Mouse (Mus musculus) T-helper 2 cell (primary cell): ENCODE measurements around the gene Mogat2.

Source experiments
- in situ Hi-C: fragments of 300-600 bp; cut with MboI, MseI; formaldehyde crosslinking; loops from one replicate; pipeline ENCODE4 v1.15.1; 2025; ENCODE audit warnings: high pct_unique_total_duplicates

Gene Mogat2

DNA sequence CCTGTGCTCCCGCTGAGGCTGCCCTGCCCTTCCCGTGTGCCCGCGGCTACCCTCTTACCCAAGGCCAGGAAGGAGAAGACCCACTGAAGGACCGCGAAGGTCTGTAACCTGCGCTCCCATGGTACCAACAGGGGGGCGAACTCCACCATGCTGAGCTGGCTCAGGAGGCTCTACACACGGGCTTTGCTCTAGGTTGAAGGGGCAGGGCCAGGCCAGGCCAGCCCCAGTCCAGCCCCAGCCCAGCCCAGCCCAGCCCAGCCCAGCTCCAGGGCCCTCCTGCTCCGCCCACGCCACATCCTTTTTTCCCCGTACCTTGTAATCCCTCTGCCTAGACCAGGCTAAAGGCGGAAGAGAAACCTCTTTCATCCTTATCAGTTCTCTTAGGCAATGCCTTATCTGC is at the start of gene Mogat2:
Gene Mogat2, minus strand, starts transcription at position 203 of the 400 bp plus-strand sequence.
- in situ Hi-C loops = no loop called here

GRCm38 (mm10) chr7:99287287-99287686 is 48.9 kb upstream of the Mogat2 start:
- in situ Hi-C loops = no loop called here

- in situ Hi-C loops = no loop called here
Measured at GRCm38 (mm10) chr7:99279586-99279985, 41.2 kb upstream of the Mogat2 start.

GRCm38 (mm10) chr7:99278309-99278708 is 39.9 kb upstream of the Mogat2 start:
- in situ Hi-C loops = no loop called here

DNA sequence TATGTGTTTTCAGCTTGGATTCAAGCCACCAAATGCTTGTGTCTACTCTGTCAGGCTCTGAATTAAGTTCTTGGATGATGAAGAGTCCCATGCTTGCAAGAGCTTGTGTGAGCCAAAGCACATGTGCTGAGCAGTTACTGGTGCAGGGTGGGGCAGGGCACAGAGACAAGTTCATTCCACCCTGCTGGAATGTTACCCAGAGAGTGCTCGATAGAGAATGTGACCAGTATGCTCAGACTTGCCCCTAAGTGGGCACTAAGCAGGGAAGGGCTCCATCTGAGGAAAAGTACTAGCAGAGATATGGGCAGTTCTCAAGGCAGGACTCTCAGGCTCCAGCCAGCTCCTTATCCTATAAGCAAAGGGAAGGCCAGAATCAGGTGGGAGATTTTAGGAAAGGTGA is 38.3 kb upstream of the Mogat2 start:
- in situ Hi-C loops = no loop called here

DNA sequence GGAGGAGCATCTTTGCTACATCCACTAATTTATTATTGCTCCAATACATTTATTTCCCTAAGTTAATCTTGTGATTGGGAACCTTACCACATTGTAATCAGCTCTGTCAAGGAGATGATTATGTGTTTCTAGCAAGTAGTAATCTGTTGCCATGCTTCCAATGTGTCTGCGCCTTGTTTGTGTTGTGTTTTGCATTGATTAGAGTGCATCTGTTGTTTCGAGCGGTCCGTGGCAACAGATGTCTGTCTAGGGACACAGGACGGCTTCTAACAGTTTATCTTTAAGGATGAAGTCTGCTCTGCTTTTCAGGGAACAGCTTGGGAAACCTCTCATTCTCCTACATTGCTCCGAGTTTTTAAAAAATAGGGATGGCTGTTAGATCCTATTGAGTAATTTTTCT is 36.7 kb upstream of the Mogat2 start:
- in situ Hi-C loops = no loop called here

DNA sequence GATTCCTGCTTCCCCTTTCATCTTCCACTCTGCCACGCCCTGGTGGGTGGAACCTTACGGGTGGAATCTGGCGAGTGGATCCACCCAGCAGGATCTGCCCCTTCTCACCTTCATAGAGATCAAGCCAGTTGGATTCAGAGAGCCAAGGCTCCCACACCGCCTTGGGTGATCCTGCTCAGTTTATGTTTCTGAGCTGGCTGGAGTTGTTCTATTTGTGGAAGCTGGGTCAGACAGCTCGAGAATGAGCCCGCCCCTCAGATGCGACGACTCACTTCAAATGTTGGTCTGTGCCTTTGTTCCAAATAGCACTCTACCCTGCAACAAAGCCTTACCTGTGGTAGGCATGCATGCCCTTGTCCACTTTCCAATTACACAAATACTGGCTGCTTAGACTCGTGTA is 33.2 kb upstream of the Mogat2 start:
- in situ Hi-C loops = no loop called here

GRCm38 (mm10) chr7:99268951-99269945 is 30.8 kb upstream of the Mogat2 start:
- in situ Hi-C loops = no loop called here

GRCm38 (mm10) chr7:99268506-99268900 is 30.1 kb upstream of the Mogat2 start:
- in situ Hi-C loops = no loop called here

DNA sequence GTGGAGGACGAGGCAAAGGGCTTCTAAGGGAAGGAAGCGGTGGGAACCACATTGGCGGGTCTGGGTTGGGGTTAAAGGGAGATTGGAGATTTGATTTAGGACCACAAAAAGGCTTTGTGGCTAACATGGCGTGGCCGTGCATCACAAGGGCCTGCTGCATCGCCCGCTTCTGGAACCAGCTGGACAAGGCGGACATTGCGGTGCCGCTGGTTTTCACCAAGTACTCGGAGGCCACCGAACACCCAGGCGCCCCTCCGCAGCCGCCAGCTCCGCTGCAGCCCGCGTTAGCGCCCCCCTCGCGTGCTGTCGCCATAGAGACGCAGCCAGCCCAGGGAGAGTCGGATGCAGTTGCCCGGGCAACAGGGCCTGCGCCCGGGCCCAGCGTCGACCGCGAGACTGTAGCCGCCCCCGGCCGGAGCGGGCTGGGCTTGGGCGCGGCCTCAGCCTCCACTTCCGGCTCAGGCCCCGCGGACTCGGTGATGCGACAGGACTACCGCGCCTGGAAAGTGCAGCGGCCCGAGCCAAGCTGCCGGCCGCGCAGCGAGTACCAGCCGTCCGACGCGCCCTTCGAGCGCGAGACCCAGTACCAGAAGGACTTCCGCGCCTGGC is 29.6 kb upstream of the Mogat2 start:
- in situ Hi-C loops = no loop called here

DNA sequence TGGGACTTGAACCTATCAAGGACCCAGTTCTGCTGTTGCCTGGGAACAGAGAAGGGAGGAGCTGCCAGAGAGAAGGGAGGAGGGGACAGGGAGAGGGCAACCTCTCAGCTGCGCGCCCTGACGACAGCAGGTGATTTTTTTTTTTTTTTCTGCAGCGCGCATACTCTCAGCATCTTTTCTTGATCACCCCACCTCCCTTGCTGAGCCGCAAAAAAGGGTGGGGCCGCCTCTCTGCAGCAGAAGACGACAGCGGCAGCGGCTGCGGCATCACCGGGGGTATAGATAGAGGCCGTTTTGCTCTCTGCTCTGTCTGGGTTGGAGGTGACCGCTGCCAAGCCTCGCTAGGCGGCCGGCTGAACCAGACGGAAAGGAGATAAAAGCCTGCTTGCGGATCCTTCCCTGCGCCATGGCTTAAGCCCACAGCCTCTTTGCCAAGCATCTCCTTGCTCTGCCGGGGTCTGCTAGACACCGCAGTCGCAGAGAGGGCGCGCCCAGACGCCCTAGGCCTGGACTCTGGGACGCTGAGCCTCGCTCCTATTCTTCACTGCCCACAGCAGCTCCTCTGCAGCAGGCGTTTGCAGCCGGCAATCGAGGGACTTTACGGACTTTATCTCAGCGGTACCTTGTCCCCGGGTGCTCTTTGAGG is 29.0 kb upstream of the Mogat2 start, which contains the start of gene Map6:
Gene Map6, plus strand, starts transcription at position 197 of the 646 bp plus-strand sequence.
- in situ Hi-C loops = no loop called here

DNA sequence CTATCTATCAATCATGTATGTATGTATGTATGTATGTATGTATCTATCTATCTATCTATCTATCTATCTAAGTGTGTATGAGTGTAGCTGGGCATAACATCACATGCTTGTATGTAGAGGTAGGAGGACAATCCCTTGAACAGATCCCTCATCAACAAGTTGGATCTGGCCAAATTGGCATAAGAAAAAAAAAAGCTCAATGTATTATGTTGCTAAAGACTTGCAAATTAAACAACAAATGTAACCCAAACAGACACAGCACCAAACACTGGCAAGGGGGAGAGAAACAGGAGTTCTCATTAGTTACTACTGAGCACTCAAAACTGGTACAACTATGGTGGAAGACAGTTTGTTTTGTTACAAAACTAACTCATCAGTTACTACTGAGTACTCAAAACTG is 26.2 kb upstream of the Mogat2 start:
- in situ Hi-C loops = no loop called here

GRCm38 (mm10) chr7:99263509-99263908 is 25.1 kb upstream of the Mogat2 start:
- in situ Hi-C loops = no loop called here

GRCm38 (mm10) chr7:99261900-99262299 is 23.5 kb upstream of the Mogat2 start:
- in situ Hi-C loops = no loop called here

GRCm38 (mm10) chr7:99255006-99255405 is 16.6 kb upstream of the Mogat2 start:
- in situ Hi-C loops = no loop called here

- in situ Hi-C loops = no loop called here
Measured at GRCm38 (mm10) chr7:99250386-99250785, 12.0 kb upstream of the Mogat2 start.

- in situ Hi-C loops = no loop called here
Measured at GRCm38 (mm10) chr7:99249582-99249911, 11.1 kb upstream of the Mogat2 start.

- in situ Hi-C loops = no loop called here
Measured at GRCm38 (mm10) chr7:99248906-99249581, 10.6 kb upstream of the Mogat2 start.

GRCm38 (mm10) chr7:99248157-99248742 is 9.8 kb upstream of the Mogat2 start:
- in situ Hi-C loops = no loop called here

DNA sequence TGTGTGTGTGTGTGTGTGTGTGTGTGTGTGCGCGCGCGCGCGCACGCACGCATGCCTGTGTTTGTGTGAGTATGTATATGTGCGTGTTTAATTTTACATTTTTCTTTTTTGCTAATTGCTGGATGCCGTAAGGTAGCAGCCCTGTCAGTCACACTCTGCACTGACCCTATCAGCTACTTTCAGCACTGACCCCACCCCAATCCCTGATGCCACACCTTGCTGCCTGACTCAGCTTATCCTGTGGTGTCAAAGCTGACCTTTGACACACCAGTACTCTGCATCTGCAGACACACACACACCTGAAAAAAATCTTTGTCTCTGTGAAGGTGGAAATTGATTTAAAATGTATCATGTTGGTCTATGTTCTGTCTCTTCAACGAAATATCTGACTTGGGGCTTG is 3.7 kb upstream of the Mogat2 start:
- in situ Hi-C loops = no loop called here

GRCm38 (mm10) chr7:99236888-99237660 is 1.3 kb downstream of the Mogat2 start:
- in situ Hi-C loops = no loop called here
